Mouse (Mus musculus): ENCODE results near the gene Kcnd1. TPM values are rescaled to one million over a fixed set of nuclear protein-coding genes. Genes with fewer than 3 reads are reported as not detected.
"Not testable (repeated sequence)": the region's sequence is repeated elsewhere in the genome, so short reads cannot be mapped to it uniquely, and the experiment has no call there.

Gene Kcnd1
- polyA plus RNA-seq, 1 experiment from 2014 or later: 3.8 TPM

- 34% methylated on average over 5 of the region's 5 CpGs for WGBS
- H3K4me3 ChIP-seq (ENCODE audit: low read depth, low read length): peak overlapping the region; percentile 56
- H3K27ac ChIP-seq (ENCODE audit: low read length): peak overlapping the region; percentile 68
- no peaks in the 10 kb centered on the region for H3K9me3 ChIP-seq (replicated peaks; ENCODE audit: control insufficient read depth, low read length, poor library complexity, severe bottlenecking)
- no peaks in the 10 kb centered on the region for H3K27me3 ChIP-seq (ENCODE audit: control insufficient read depth, insufficient read depth, low read depth, low read length)
- H3K4me1 ChIP-seq (ENCODE audit: control insufficient read depth, insufficient read depth, low read length): peaks cover 9% of the 10 kb centered on the region
- H3K4me2 ChIP-seq (ENCODE audit: low read length): peak overlapping the region; percentile 80
- ATAC-seq: no peak
- peak overlapping the region; percentile 68 for H3K9ac ChIP-seq (ENCODE audit: low read depth, low read length)
- 0 out of 2 replicates have a peak, but pooled peaks cover 3% of the 10 kb centered on the region for H3K36me3 ChIP-seq (ENCODE audit: control insufficient read depth, insufficient read depth, low read length)
Observed at GRCm38 (mm10) chrX:7790309-7790708, 31.8 kb upstream of the Kcnd1 start.

- peaks cover 9% of the 10 kb centered on the region for H3K4me1 ChIP-seq (ENCODE audit: control insufficient read depth, insufficient read depth, low read length)
- 48% methylated on average over 3 of the region's 3 CpGs for WGBS
- H3K4me2 ChIP-seq (ENCODE audit: low read length): no peak overlapping the region
- no peaks in the 10 kb centered on the region for H3K9me3 ChIP-seq (replicated peaks; ENCODE audit: control insufficient read depth, low read length, poor library complexity, severe bottlenecking)
- ATAC-seq: no peak
- no peaks in the 10 kb centered on the region for H3K27me3 ChIP-seq (ENCODE audit: control insufficient read depth, insufficient read depth, low read depth, low read length)
- 0 out of 2 replicates have a peak, but pooled peaks cover 3% of the 10 kb centered on the region for H3K36me3 ChIP-seq (ENCODE audit: control insufficient read depth, insufficient read depth, low read length)
- no peak overlapping the region for H3K4me3 ChIP-seq (ENCODE audit: low read depth, low read length)
- H3K27ac ChIP-seq (ENCODE audit: low read length): no peak overlapping the region
- no peak overlapping the region for H3K9ac ChIP-seq (ENCODE audit: low read depth, low read length)
Observed at GRCm38 (mm10) chrX:7793361-7793760, 28.7 kb upstream of the Kcnd1 start.

GRCm38 (mm10) chrX:7795016-7795415, 27.1 kb upstream of the Kcnd1 start:
- no peaks in the 10 kb centered on the region for H3K27me3 ChIP-seq (ENCODE audit: control insufficient read depth, insufficient read depth, low read depth, low read length)

DNA sequence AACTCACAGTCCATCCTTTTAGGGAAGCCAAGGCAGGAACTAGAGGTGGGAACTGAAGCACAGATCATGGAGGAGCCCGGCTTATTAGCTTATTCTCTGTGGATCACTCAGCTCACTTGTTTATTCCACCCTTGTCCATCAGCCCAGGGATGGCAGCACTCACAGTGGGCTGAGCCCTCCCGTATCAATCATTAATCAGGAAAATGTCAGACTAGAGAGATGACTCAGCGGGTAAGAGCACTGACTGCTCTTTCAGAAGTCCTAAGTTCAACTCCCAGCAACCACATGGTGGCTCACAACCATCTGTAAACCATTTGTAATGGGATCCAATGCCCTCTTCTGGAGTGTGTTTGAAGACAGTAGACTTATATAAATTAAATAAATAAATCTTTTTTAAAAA, 24.8 kb upstream of the Kcnd1 start:
- H3K9ac ChIP-seq (ENCODE audit: low read depth, low read length): no peak overlapping the region
- no peak overlapping the region for H3K4me2 ChIP-seq (ENCODE audit: low read length)
- no peak overlapping the region for H3K4me3 ChIP-seq (ENCODE audit: low read depth, low read length)
- H3K9me3 ChIP-seq (replicated peaks; ENCODE audit: control insufficient read depth, low read length, poor library complexity, severe bottlenecking): no peaks in the 10 kb centered on the region
- no peak overlapping the region for H3K27ac ChIP-seq (ENCODE audit: low read length)
- no peaks in the 10 kb centered on the region for H3K27me3 ChIP-seq (ENCODE audit: control insufficient read depth, insufficient read depth, low read depth, low read length)
- 79% methylated on average over 3 of the region's 3 CpGs for WGBS
- no peaks in the 10 kb centered on the region for H3K4me1 ChIP-seq (ENCODE audit: control insufficient read depth, insufficient read depth, low read length)
- no peak for ATAC-seq
- H3K36me3 ChIP-seq (ENCODE audit: control insufficient read depth, insufficient read depth, low read length): peaks cover 5% of the 10 kb centered on the region

More at GRCm38 (mm10) chrX:7795016-7795415, 27.1 kb upstream of the Kcnd1 start:
- Histone ChIP-seq H3K4me3 (ENCODE audit: low read depth, low read length) (no peak overlapping the region), H3K36me3 (ENCODE audit: control insufficient read depth, insufficient read depth, low read length) (peaks cover 4% of the 10 kb centered on the region), H3K4me2 (ENCODE audit: low read length) (no peak overlapping the region), H3K9me3 (replicated peaks; ENCODE audit: control insufficient read depth, low read length, poor library complexity, severe bottlenecking) (no peaks in the 10 kb centered on the region), H3K27ac (ENCODE audit: low read length) (no peak overlapping the region), H3K9ac (ENCODE audit: low read depth, low read length) (no peak overlapping the region), H3K4me1 (ENCODE audit: control insufficient read depth, insufficient read depth, low read length) (peaks cover 9% of the 10 kb centered on the region)
- no peak for ATAC-seq
- 28% methylated on average over 7 of the region's 7 CpGs for WGBS

GRCm38 (mm10) chrX:7802157-7802556, 19.9 kb upstream of the Kcnd1 start:
- 85% methylated on average over 2 of the region's 2 CpGs for WGBS
- H3K4me3 ChIP-seq (ENCODE audit: low read depth, low read length); H3K4me1 ChIP-seq (ENCODE audit: control insufficient read depth, insufficient read depth, low read length); H3K9ac ChIP-seq (ENCODE audit: low read depth, low read length); H3K27me3 ChIP-seq (ENCODE audit: control insufficient read depth, insufficient read depth, low read depth, low read length); H3K27ac ChIP-seq (ENCODE audit: low read length); H3K4me2 ChIP-seq (ENCODE audit: low read length); ATAC-seq; H3K9me3 ChIP-seq (replicated peaks; ENCODE audit: control insufficient read depth, low read length, poor library complexity, severe bottlenecking); H3K36me3 ChIP-seq (ENCODE audit: control insufficient read depth, insufficient read depth, low read length): not testable (repeated sequence)

- H3K4me1 ChIP-seq (ENCODE audit: control insufficient read depth, insufficient read depth, low read length); H3K4me2 ChIP-seq (ENCODE audit: low read length); H3K9me3 ChIP-seq (replicated peaks; ENCODE audit: control insufficient read depth, low read length, poor library complexity, severe bottlenecking); H3K9ac ChIP-seq (ENCODE audit: low read depth, low read length); ATAC-seq; H3K27me3 ChIP-seq (ENCODE audit: control insufficient read depth, insufficient read depth, low read depth, low read length); H3K4me3 ChIP-seq (ENCODE audit: low read depth, low read length); H3K27ac ChIP-seq (ENCODE audit: low read length): not testable (repeated sequence)
- 56% methylated on average over 8 of the region's 8 CpGs for WGBS
- peaks cover 19% of the 10 kb centered on the region for H3K36me3 ChIP-seq (ENCODE audit: control insufficient read depth, insufficient read depth, low read length)
Observed at GRCm38 (mm10) chrX:7815016-7815415, 7.1 kb upstream of the Kcnd1 start.

DNA sequence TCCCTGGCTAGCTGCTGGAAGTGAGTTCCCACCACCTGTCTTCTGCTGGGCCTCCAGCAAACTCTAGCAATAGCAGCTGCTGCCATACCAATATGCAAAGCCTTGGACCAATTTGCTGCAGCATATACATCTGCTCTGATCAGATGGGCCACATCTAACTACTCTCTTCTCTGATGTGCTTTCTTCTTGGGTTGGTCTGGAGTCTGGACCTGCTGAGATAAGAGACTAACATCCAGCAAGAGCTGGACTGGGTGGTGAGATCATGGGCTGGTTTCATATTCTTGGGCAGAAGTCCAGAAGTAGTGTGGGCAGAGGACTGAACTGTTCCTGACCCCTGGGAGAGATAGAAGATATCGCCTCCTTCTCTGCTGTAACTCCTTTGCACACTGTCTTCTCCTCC, 15.1 kb downstream of the Kcnd1 start:
- Histone ChIP-seq H3K4me2 (ENCODE audit: low read length) (no peak overlapping the region), H3K9me3 (replicated peaks; ENCODE audit: control insufficient read depth, low read length, poor library complexity, severe bottlenecking) (no peaks in the 10 kb centered on the region), H3K27ac (ENCODE audit: low read length) (no peak overlapping the region), H3K4me3 (ENCODE audit: low read depth, low read length) (no peak overlapping the region), H3K9ac (ENCODE audit: low read depth, low read length) (no peak overlapping the region), H3K36me3 (ENCODE audit: control insufficient read depth, insufficient read depth, low read length) (no peaks in the 10 kb centered on the region), H3K4me1 (ENCODE audit: control insufficient read depth, insufficient read depth, low read length) (no peaks in the 10 kb centered on the region), H3K27me3 (ENCODE audit: control insufficient read depth, insufficient read depth, low read depth, low read length) (no peaks in the 10 kb centered on the region)
- WGBS: 86% methylated on average over 1 of the region's 1 CpGs
- no peak for ATAC-seq

- H3K9me3 ChIP-seq (replicated peaks; ENCODE audit: control insufficient read depth, low read length, poor library complexity, severe bottlenecking): no peaks in the 10 kb centered on the region
- peaks cover 15% of the 10 kb centered on the region for H3K4me1 ChIP-seq (ENCODE audit: control insufficient read depth, insufficient read depth, low read length)
- no peak overlapping the region for H3K27ac ChIP-seq (ENCODE audit: low read length)
- H3K4me2 ChIP-seq (ENCODE audit: low read length): peak overlapping the region; percentile 50
- no peak for ATAC-seq
- H3K4me3 ChIP-seq (ENCODE audit: low read depth, low read length): peak overlapping the region; percentile 27
- H3K36me3 ChIP-seq (ENCODE audit: control insufficient read depth, insufficient read depth, low read length): no peaks in the 10 kb centered on the region
- WGBS: 18% methylated on average over 7 of the region's 7 CpGs
- H3K9ac ChIP-seq (ENCODE audit: low read depth, low read length): no peak overlapping the region
- no peaks in the 10 kb centered on the region for H3K27me3 ChIP-seq (ENCODE audit: control insufficient read depth, insufficient read depth, low read depth, low read length)
Observed at GRCm38 (mm10) chrX:7840842-7841162, 18.7 kb downstream of the Kcnd1 start.

- Histone ChIP-seq H3K4me2 (ENCODE audit: low read length) (peak within 1 kb of the TSS; percentile 53), H3K4me1 (ENCODE audit: control insufficient read depth, insufficient read depth, low read length) (peaks cover 15% of the 10 kb centered on the region), H3K4me3 (ENCODE audit: low read depth, low read length) (peak within 1 kb of the TSS; percentile 68), H3K27me3 (ENCODE audit: control insufficient read depth, insufficient read depth, low read depth, low read length) (no peaks in the 10 kb centered on the region), H3K27ac (ENCODE audit: low read length) (peak within 1 kb of the TSS; percentile 86), H3K9ac (ENCODE audit: low read depth, low read length) (peak within 1 kb of the TSS; percentile 79), H3K9me3 (replicated peaks; ENCODE audit: control insufficient read depth, low read length, poor library complexity, severe bottlenecking) (no peaks in the 10 kb centered on the region), H3K36me3 (ENCODE audit: control insufficient read depth, insufficient read depth, low read length) (no peaks in the 10 kb centered on the region)
- peak; percentile 99 for ATAC-seq
- 13% methylated on average over 64 of the region's 74 CpGs for WGBS
Observed at GRCm38 (mm10) chrX:7841163-7842162, 19.4 kb downstream of the Kcnd1 start, which contains the start of gene Otud5. Otud5 (plus strand) TSS chrX:7841364.
